Mouse (Mus musculus) R1 (cell line): Measurements from ENCODE around the gene Orm3.

Experiments
- DNase-seq: peaks from one replicate; pipeline ENCODE4 v3.0.0-alpha.2; 2018; ENCODE audit warnings: low read depth, low spot score

The Orm3 gene

GRCm38 (mm10) chr4:63370897-63371296 is 14.9 kb downstream of the Orm3 start:
- DNase-seq: no peak

- DNase-seq: peak; percentile 46
Measured at GRCm38 (mm10) chr4:63371890-63372289, 15.9 kb downstream of the Orm3 start.

- DNase-seq: no peak
Measured at GRCm38 (mm10) chr4:63373404-63373803, 17.4 kb downstream of the Orm3 start.

- DNase-seq: no peak
Measured at GRCm38 (mm10) chr4:63374331-63374730, 18.4 kb downstream of the Orm3 start.

GRCm38 (mm10) chr4:63375367-63375766 is 19.4 kb downstream of the Orm3 start:
- DNase-seq: no peak

- DNase-seq: no peak
Measured at GRCm38 (mm10) chr4:63377483-63377882, 21.5 kb downstream of the Orm3 start.

- no peak for DNase-seq
Measured at GRCm38 (mm10) chr4:63382676-63383369, 26.9 kb downstream of the Orm3 start.

GRCm38 (mm10) chr4:63383474-63383873 is 27.5 kb downstream of the Orm3 start:
- no peak for DNase-seq

- DNase-seq: no peak
Measured at GRCm38 (mm10) chr4:63384262-63384661, 28.3 kb downstream of the Orm3 start.

GRCm38 (mm10) chr4:63385253-63385652 is 29.3 kb downstream of the Orm3 start:
- DNase-seq: no peak

- DNase-seq: no peak
Measured at GRCm38 (mm10) chr4:63385784-63386183, 29.8 kb downstream of the Orm3 start.

- DNase-seq: no peak
Measured at GRCm38 (mm10) chr4:63388029-63388428, 32.1 kb downstream of the Orm3 start.

GRCm38 (mm10) chr4:63389121-63389886 is 33.3 kb downstream of the Orm3 start:
- DNase-seq: no peak

- DNase-seq: no peak
Measured at GRCm38 (mm10) chr4:63389887-63390528, 34.0 kb downstream of the Orm3 start.

- no peak for DNase-seq
Measured at GRCm38 (mm10) chr4:63391322-63391721, 35.4 kb downstream of the Orm3 start.

GRCm38 (mm10) chr4:63397981-63398537 is 42.1 kb downstream of the Orm3 start:
- DNase-seq: no peak

GRCm38 (mm10) chr4:63398854-63399609 is 43.1 kb downstream of the Orm3 start:
- no peak for DNase-seq

GRCm38 (mm10) chr4:63399691-63400270 is 43.8 kb downstream of the Orm3 start:
- DNase-seq: no peak

GRCm38 (mm10) chr4:63400541-63401306 is 44.8 kb downstream of the Orm3 start:
- no peak for DNase-seq

- DNase-seq: no peak
Measured at GRCm38 (mm10) chr4:63401620-63402019, 45.7 kb downstream of the Orm3 start.
